Mouse (Mus musculus) c-Kit-negative CD71-positive TER-119-positive erythroid progenitor cells, embryonic 14.5 days (primary cell): ENCODE data around the gene Pip4k2a.

Experiments used
- DNase-seq: peaks from one replicate; pipeline ENCODE4 v3.0.0-alpha.2; 2013; ENCODE audit warnings: low read depth, low spot score

Pip4k2a gene

DNA sequence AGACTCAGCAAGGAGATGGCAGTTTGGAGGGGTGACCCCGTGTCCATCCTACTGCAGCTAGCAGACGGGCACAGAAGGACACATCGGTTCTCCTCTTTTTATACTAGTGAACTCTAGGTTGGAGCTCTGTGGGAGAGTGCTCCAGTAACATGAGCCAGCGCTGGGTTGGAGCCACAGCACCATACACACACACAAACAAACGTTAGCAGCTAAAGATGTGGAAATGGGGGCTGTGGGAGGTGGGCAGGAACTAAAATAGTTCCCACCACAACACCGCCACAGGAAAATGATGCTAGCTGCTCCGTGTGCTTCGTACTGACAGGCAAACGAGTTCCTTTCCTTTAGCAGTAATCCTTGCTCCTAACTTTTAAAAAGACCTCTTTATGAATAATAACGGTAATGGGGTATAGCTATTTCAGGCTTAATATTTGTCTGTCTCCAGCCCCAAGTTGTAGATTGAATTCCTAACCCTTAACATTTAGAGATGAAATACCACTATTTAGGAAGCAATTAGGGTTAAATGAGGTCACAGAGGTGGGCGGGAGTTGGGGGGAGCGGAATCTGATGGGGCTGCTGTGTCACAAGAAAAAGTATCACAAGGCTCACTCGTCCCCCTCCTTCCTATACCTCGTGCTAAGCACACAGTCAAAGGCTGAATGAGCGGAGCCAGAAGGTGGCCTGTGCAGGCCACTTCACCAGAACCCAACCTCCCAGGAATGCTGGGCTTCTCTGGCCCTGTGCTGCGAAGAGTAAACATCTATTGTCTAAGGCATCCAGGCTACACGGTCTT is 73.9 kb downstream of the Pip4k2a start:
- DNase-seq = no peak

DNA sequence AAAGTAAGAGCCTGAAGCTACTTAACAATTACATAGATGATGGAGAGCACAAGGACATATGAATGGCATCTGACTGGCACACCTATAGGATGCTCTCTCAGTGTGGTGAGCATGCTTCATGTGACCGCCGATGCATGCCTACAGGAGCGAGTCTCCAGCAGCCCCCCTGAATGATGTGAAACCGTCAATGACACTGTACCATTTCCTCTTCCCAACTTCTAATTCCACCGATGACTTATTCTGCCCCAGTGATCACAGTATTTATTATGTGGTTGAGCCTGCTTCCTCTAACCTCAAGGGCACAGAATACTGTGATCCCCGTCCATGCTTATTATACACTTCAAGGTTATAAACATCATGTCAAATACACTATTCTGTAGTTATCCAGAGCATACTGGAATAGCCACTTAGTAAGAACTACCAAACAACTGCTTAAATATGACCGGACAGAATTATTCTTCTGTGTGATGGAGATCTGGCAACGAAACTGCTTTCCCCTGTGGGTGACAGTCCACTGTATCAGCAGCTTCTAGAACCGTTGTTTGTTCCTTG is 74.8 kb downstream of the Pip4k2a start:
- DNase-seq = no peak

DNA sequence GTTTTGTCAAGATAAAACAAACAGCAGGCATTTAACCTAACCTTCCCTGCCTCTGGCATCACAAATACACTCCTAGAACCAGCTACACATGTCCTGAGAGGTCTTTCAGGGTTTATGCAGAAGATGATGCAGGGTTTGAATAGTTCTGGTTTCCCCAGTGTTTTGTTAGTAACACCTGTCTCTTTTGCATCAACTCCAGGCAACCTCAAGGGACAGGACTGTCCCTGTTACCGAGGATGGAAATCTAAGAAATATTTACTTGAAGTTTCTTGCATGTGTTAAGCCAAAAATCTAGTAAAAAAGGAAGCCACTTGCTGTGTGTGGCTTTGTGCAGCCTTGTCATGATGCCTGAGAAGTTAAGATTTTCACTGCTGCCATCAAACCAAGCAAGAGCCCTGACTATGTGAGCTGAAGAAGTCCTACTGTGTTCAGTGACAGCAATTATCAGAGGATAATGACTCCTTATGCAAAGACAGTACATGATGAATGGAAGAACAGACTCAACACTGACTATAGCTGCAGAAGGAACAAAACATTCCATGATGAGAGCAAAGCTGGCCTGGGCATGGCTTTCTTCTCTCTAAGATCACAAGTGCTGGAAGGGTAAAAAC is 76.3 kb downstream of the Pip4k2a start:
- DNase-seq = no peak

DNA sequence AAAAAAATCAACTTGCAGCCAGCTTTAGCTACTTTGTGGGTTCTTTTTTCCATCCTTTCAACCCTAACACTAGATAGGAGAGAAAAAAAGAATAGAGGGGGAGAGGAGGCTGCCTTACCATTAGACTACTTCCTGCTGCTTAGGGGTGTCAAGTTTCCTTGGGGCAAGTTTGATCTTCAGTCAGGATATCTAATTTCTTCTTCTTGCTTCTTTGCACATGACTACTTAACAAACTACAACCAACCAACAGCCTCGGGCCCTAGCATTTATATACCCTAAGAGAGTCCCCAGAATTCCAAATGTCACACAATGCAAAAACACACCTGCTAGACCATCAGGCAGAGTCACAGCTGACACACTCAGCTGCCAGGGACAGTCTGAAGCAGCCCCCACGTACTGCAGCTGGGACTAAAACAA is 77.5 kb downstream of the Pip4k2a start:
- DNase-seq = no peak

DNA sequence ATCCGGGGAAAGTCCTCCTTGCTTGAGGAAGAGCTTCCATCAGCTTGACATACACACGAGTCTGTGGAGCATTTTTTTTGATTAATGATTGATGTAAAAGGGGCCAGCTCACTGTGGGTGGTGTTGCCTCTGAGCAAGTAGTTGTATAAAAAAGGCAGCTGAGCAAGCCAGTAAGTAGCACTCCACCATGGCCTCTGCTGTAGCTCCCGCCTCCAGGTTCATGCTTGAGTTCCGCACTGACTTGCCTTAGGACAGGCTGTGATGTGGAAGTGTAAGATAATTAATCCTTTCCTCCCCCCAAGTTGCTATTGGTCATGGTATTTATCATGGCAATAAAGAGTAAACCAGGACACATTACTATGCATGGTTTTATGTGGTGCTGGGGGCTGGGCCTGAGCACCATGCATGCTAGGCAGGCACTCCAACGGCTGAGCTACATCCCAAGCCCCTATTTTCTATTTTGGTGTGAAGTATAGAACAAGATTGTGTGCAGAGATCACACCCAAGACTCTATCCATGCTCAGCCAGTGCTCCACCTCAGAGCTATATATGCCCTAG is 78.0 kb downstream of the Pip4k2a start:
- DNase-seq = no peak

DNA sequence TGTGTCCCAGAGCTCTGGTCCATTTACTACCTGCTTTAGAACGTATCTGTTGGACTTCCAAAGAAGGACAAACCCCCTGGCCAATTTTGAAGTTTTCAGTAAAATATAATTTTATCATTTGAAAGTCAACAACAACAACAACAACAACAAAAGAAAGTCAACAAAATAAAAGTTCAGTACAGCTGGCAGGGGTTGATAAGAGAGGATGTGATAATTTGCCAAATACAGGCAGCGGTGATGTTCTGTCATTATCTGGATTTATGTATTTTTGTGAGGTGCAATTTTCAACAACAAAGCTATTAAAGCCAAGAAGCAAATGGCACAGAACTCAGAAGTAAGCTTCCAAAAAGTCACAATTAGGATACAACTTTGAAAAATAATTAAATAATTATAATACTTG is 80.1 kb downstream of the Pip4k2a start:
- no peak for DNase-seq

DNA sequence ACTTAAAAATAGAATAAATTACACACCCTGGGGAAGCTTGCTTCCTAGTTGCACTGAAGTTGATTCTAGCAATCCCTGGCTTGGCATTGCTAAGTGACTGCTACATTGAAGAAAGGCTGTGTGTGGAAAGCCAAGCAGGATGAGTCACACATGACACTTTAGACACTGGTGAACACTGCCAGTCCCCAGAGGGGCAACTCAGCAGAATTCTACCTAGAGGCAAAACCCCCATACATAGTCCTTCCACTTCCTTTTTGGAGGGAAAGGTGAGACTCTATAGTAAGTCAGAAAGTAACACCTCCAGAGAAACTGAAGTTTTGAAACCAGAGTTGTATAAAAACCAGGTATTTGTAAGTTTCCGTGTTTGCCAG is 80.6 kb downstream of the Pip4k2a start:
- DNase-seq = no peak

DNA sequence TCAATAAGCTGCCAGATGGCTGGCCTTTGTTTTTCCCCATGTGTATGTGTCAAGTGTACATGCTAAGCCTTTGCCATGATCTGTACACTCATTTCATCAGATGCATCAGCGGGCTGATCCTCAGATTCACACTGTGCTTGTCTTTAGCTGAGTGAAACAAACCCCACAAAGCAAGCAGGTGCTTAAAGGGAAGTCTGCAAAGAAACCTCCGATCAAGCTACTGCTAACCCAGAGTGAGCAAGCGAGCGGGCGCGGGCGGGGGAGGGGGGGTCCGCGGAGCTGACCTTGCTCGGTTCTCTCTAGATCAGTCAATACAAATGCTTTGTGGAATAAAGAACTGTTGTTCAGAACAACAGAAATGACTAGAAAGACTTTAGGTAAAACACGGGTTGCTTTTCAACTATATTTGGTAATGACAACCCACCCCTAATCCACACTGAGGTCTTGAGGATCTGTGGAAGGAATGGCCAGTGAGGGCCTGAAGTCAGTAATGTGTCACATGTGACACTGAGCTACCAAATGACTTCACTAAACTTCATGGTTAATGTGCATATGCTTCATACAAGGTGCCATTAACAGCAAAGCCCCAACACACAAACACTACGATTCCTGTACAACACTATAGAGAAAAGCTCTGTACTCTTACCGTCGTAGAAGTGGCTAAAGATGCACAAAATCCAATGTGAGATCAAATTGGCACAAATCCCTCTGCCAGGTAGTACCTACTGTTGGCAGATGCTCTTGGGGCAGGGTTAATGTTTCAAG is 81.1 kb downstream of the Pip4k2a start:
- no peak for DNase-seq

DNA sequence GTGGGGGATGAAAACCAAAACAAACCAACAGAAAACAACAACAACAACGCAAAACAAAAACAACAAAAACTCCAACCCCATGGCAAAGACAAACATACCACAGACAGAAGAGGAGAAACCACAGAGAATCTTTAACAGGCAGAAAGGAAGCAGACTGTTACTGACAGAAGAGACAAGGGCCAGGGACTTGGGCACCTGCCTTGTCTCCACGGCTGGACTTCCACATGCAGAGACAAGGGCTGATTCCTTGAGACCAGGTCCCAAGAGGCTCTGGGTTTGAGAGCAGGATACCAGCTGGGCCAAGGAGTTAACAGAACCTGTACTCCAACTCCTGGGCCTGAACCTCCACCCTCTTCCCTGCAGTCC is 81.9 kb downstream of the Pip4k2a start:
- no peak for DNase-seq

DNA sequence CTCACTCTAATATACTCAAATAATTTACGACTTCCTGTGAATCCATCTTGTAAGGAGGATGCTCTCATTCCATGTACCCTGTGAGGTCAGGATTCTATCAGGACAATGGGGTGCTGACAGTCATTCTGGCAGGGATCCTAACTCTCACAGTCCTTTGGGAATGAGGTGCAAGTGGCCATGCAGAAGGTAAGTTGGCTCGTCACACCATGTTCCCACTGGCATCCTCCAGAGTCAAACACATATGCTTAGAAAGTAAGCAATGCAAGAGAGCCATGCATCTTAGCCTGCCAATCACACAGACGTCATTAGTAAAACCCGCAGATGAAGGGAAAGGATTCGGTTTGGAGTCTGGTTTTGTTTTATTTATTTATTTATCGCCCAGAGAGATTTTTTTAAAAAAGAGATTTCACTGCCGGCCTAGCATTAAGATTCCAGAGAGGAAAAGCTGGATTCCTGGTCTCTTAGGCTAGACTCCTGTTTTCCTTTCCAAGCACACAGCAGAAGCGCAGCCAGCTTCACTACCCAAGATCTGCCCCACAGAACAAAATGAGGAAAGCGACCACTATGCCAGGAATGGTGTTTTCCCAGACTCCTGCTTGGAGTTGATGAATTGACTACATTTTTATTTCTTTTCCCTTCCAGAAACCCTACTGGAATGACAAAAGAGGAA is 82.4 kb downstream of the Pip4k2a start:
- no peak for DNase-seq

DNA sequence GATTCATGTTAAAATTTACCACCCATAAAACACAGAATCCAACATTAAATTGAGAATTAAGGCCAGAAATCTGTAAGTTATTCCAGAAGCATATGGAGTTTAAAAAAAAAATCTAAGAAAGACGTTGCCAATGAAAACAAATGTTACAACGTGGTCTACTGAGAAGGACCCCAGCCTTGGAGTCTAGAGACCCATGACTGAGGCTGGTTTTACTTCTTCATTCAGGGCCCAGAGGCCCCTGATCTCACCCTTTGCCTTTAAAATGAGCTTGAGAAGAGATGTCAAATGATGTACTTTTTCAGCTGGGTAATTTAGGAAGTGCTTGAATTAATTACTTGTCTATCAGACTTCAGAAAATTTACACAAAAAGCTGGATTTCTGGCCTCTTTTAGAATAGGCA is 83.2 kb downstream of the Pip4k2a start:
- no peak for DNase-seq

DNA sequence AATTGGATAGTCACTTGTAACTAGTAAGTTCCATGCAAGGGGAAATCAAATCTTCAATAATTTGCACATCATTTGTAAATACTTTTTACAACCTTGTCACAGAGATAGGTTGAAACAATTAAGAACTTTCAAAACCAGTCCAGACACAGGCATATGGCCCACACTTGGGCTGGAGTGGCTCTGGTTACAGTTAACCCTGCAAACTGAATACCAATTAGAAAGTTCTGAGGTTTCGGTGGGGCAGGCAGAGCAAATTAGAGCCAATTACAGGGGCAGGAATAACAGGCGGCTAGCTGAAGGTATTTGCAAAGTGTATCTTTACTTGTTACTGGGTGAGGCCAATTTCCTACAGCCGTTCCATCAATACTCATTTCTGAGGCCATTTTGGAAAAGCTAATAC is 84.3 kb downstream of the Pip4k2a start:
- no peak for DNase-seq

DNA sequence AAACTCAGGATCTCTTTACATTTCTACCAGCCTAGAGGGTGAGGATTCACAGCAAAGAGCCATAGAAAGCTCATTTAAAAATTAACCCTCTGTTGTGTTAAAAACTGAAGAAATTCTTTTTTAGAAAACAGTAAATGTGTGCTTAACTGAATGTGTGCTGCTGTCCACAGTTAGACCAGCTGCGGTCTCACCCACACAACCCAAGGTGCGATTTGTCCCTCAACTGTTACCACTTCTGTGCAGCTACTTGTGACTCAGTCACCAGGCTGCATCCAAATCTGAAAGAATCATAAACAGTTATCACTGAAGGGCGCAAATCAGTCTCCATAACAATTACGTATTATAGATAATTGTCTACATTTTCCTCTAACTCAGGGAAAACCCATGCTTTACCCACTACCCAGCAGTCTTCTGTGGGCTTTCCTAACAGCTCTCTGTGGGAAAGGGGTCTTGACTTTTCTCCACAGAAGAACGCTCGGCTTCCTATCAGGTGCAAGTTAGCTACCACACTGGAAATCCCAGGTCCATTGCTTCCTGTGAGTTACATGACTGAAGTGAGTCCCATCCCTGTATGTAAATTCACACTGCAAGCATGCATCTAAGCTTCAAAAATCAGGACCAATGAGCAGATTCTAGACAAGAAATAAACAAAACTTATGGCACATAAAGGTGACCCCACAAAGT is 86.5 kb downstream of the Pip4k2a start:
- no peak for DNase-seq

DNA sequence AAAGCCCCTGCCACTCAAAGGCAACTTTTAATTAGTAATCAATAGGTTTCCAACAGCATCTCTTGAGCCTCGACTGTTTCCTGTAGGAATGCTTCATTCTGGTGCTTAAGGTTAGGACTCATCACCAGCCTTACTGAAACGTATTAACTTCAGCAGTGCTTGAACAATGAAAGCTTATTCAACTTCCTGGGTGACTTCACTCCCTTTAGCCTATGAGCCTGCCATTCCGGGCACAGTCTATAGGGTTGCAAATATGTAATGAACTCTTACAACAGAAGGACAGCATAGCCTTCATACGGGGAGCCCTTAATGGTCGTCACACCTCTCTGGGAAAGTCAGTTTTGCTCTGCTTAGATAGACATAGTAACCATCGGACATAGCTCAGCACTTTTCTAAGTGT is 87.7 kb downstream of the Pip4k2a start:
- DNase-seq = no peak

DNA sequence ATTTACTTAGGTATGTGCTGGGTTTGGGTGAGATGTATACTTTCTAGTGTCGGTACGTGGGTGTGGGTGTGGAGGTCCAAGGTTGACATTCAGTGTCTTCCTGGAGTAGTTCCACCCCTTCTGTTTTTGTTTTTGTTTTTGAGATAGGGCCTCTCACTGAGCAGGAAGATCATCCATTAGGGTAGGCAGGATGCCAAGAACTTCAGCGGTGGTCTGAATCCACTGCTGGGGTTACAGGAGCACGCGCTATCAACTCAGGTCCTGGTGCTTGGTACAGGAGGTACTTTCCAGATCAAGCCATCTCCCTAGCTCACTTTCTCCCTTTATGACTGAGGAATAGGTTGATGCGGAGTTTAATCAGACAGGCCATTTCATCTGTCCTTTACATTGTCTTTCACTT is 88.2 kb downstream of the Pip4k2a start:
- no peak for DNase-seq

DNA sequence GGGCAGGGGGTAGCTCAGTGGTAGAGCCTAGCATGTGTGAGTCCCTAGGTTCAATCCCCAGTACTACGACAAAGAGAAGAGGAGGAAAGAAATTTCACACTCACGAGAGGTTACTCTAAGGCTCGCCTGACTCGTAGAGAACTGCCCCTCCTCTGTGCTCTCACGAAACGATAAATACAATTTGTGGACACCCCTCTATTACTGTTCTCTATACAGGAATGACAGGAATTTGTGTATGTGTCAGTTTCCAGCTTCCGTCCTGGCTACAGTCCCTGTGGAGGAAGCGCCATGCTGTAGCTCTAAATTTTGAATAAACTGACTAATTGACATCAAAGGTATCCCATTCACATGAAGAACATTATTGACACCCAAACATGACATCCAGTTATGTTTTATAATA is 90.7 kb downstream of the Pip4k2a start:
- no peak for DNase-seq

DNA sequence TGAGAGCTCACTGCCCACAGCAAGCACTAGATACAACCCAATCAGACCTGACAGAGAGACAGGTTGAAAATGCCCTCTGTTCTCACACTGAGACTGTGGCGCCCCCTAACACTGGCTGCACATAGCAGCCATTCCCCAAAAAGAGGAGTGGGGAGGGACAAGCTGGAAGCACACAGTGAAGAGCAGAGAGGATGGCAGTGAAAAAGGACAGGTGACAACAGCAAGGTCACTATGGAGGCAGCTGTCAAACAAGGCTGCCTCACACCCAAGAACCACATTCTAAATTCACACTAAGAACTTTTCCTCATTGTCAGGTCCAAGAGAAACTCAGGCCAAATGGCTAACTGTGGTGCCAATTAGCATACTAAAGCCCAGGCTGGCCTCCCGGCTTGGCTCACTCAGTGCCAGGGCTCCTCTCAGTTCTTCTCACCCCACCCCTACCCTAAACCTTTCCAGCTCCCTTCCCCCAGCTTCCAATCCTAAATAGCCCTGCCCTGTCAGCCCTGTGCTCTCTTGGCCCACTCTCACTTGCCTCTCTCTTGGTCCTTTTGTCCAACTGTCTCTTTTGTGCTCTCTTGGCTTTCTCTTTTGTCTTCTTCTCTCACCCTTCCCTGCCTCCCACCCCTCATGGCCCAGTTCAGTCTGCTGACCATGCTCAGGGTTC is 91.4 kb downstream of the Pip4k2a start:
- DNase-seq = no peak

DNA sequence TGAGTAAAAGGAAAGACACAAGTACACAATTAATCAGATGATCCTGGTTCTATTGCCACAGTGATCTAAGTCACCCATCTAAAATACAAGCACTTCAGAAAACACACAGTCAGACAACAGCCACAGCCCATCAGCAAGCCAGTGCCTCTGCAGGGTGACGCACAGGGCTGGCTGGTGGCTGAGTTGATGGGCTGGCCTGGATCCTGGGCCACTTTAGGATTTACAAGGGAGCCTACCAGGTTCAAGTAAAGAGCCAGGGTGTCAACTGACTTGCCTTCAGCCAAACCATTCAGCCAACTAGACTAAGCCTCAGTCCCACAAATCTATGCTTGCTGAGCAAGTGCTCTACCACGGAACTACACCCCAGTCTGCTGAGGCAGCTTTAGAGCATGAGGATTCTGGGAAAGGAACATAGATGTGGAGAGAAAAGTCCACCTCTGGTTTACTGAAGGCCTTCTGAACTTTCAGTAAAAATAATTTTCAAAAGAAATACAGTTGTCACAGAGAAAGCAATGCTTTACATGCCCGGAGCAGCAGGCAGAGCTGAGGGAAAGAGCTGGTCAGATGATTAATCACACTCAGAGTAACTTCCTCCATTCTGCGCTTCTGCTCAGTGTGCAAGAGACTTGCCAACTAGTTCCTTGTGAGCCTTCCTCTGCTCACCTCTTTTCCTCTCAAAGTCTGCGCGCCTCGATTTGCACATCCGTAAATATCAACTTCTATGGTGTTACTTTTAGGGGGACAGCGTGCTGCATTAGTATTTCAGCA is 94.4 kb downstream of the Pip4k2a start:
- no peak for DNase-seq

DNA sequence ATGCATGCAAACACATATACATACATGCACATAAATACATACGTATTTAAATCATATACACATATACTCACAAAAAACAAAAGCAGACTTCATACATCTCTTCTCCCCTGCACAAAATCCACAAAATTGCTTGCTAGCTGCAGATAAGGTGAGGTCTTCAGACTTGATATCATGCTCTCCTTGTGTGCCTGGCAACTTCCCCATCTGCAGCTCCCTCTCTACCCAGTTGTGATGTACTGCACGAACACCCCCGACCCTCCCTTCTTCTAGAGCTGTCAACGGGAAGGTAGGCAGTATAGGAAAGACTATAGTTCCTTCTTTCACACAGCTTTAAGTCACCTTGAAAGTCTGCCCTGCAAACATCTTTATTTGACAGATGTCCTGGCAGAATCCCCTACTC is 96.8 kb downstream of the Pip4k2a start:
- no peak for DNase-seq

DNA sequence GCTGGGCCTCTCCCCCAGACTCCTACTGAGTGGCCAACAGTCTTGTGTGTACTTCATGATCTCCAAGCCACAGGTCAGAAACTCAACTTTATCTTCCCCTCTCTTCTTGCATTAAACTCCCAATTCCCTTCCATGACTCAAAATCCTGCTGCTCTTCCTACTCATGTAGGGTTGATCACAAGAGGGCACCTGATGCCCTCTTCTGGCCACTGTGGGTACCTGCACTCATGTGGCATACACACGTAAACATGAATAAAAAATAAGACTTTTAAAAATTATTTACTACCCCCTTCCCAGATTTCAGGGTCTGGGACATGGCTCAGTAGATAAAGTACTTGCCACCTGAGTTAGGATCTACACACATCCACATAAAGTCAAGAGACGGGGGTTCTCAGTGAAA is 97.3 kb downstream of the Pip4k2a start:
- no peak for DNase-seq
